Mouse (Mus musculus) thymus, postnatal 25 days (tissue): ENCODE measurements around the gene Ube2dnl1.

Experiments used
- DNase-seq: peaks from one replicate; pipeline ENCODE4 v3.0.0; 2022

The Ube2dnl1 gene

DNA sequence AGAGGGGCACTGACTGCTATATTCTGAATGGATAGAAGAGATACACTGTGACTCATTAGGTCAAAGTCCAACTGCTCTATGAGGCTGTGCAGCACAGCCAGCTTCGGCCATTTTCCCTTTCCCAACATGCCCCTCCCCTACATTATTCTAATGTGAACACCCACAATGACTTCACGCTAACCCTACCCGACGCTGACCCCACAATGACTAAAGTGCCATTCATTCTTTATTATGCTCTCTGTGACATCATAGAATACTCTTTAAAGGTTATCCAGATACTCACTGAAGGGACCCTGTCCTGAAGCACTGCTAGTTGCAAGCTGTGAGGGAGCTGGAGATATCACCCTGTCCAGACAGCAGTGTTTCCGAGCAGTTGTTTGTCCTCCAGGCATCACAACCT is at the start of gene Ube2dnl1:
TSS of gene Ube2dnl1 (plus strand) at position 301 of the 400 bp plus-strand sequence.
- no peak for DNase-seq

DNA sequence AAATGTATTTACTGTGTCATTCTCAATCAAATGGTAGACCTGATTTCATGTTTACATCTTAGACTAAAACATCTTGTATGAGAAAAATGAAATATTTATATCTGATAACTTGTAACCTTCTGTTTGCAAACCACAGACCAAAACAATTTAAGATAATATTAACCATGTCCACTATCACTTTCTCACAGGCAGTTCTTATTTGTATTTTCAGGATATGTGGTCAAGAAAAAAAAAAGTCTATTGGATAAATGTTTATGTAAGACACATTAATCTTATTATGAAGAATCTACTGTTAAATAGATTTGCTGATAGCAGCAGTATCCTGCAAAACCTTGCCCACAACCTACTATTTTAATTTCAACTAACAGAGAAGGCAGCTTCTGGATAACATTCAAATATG is 9.3 kb upstream of the Ube2dnl1 start:
- no peak for DNase-seq

DNA sequence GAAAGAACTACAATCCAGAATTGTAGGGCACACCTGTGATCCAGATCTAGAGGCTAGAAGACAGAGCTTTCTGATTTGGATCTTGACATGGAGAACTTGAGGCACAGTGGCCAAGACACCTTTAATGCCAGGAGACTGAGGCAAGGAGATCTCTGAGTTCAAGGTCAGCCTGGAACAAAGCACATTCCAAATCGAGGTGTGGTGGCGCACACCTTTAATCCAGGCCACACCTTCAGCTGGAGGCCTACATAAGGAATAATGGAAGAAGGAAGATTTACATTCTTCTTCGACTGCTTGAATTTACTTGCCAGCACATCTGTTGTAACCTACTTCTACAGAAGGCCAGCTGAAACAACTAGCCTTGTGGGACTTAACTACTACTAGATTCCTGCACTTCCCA is 7.3 kb upstream of the Ube2dnl1 start:
- no peak for DNase-seq

DNA sequence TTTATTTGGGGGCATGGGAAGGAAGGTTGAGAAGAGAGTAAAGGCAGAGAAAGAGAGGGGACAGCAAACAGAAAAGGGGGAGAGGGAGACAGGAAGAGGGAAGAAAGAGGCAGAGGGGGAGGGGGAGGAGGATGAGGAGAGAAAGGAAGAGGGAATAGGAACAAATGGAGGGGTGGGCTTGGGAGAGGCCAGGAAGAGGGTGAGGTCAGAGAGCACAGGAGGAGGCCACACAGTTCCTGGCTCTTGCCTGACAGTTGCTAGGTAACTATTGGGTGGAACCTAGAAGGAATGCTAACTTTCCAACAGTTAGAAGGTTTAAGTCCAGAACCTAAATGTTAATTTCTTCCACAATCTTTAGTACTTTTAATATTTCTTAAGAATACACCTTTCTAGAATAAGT is 1.4 kb upstream of the Ube2dnl1 start:
- no peak for DNase-seq

DNA sequence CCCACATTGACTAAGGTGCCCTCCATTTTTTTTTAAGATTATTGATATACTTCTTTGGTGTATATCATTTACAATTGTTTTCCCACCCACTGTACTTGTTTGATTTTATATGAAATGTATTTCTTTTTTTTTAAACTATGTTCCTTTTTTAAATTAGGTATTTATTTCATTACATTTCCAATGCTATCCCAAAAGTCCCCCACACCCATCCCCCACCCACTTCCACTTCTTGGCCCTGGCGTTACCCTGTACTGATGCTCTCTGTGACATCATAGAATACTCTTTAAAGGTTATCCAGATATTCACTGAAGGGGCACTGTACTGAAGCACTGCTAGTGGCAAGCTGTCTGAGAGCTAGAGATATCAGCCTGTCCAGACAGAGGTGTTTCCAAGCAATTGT is 2.5 kb downstream of the Ube2dnl1 start, which contains the start of gene Ube2dnl2:
TSS of gene Ube2dnl2 (plus strand) at position 301 of the 400 bp plus-strand sequence.
- DNase-seq, result no peak

DNA sequence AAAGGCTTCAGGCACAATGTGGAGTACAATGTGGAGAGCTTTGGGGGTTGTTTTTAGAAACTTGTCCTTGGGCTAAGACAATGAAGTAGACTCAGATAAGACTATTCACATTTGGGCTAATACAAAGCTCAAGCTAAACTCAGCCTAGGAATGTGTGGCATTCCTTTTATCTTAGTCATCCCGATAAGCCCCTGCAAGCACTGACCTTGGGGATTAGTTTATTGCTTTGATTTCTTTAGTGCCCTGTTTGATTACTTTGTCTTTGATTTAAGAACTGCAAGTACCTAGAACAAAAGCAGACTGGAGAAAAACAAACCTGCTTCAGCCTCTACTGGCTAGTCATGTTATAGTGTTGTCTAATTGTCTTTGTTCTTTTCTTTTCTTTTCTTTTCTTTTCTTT is 50.3 kb downstream of the Ube2dnl1 start:
- no peak for DNase-seq
